Mouse (Mus musculus): ENCODE results near the gene Ahnak2. TPM values are rescaled to one million over a fixed set of nuclear protein-coding genes. Genes with fewer than 3 reads are reported as not detected.
A peak's percentile ranks its signal among the peaks of the same experiment; 100 is the strongest.

The Ahnak2 gene
- polyA plus RNA-seq, 1 experiment from 2014 or later = 0.18 TPM

- Histone ChIP-seq H3K9me3 (replicated peaks) (no peaks in the 10 kb centered on the region), H3K4me3 (replicated peaks) (no peak overlapping the region), H3K27ac (replicated peaks) (no peak overlapping the region), H3K9ac (no peak overlapping the region), H3K4me1 (replicated peaks) (peaks cover 20% of the 10 kb centered on the region), H3K4me2 (no peak overlapping the region), H3K36me3 (replicated peaks) (no peaks in the 10 kb centered on the region), H3K27me3 (peaks cover 89% of the 10 kb centered on the region)
- ATAC-seq (ENCODE audit: insufficient read depth) = no peak
- 54% methylated on average over 4 of the region's 4 CpGs for WGBS (ENCODE audit: insufficient replicate concordance)
Measured at GRCm38 (mm10) chr12:112807796-112808195, 5.3 kb upstream of the Ahnak2 start.

GRCm38 (mm10) chr12:112806044-112806443 is 3.6 kb upstream of the Ahnak2 start:
- WGBS (ENCODE audit: insufficient replicate concordance) = 43% methylated on average over 6 of the region's 6 CpGs
- Histone ChIP-seq H3K4me2 (no peak overlapping the region), H3K4me3 (replicated peaks) (no peak overlapping the region), H3K9me3 (replicated peaks) (no peaks in the 10 kb centered on the region), H3K27ac (replicated peaks) (no peak overlapping the region), H3K27me3 (peaks cover 98% of the 10 kb centered on the region), H3K9ac (no peak overlapping the region), H3K4me1 (replicated peaks) (peaks cover 28% of the 10 kb centered on the region), H3K36me3 (replicated peaks) (no peaks in the 10 kb centered on the region)
- ATAC-seq (ENCODE audit: insufficient read depth) = no peak

- no peak overlapping the region for H3K4me2 ChIP-seq
- no peaks in the 10 kb centered on the region for H3K9me3 ChIP-seq (replicated peaks)
- H3K27me3 ChIP-seq = peaks cover 95% of the 10 kb centered on the region
- WGBS (ENCODE audit: insufficient replicate concordance) = 56% methylated on average over 13 of the region's 13 CpGs
- H3K4me3 ChIP-seq (replicated peaks) = no peak overlapping the region
- H3K4me1 ChIP-seq (replicated peaks) = peaks cover 17% of the 10 kb centered on the region
- no peak overlapping the region for H3K27ac ChIP-seq (replicated peaks)
- ATAC-seq (ENCODE audit: insufficient read depth) = no peak
- H3K9ac ChIP-seq = no peak overlapping the region
- no peaks in the 10 kb centered on the region for H3K36me3 ChIP-seq (replicated peaks)
Measured at GRCm38 (mm10) chr12:112804046-112804445, 1.6 kb upstream of the Ahnak2 start.

- H3K4me3 ChIP-seq (replicated peaks) = no peak overlapping the region
- no peak overlapping the region for H3K27ac ChIP-seq (replicated peaks)
- WGBS (ENCODE audit: insufficient replicate concordance) = 26% methylated on average over 3 of the region's 3 CpGs
- no peak overlapping the region for H3K9ac ChIP-seq
- no peak for ATAC-seq (ENCODE audit: insufficient read depth)
- H3K27me3 ChIP-seq = peaks cover 93% of the 10 kb centered on the region
- no peaks in the 10 kb centered on the region for H3K9me3 ChIP-seq (replicated peaks)
- no peak overlapping the region for H3K4me2 ChIP-seq
- no peaks in the 10 kb centered on the region for H3K36me3 ChIP-seq (replicated peaks)
- peaks cover 8% of the 10 kb centered on the region for H3K4me1 ChIP-seq (replicated peaks)
Measured at GRCm38 (mm10) chr12:112802917-112803316, 460 bp upstream of the Ahnak2 start.

- 0 out of 2 replicates have a peak, but pooled peaks have one; percentile 39 for ATAC-seq (ENCODE audit: insufficient read depth)
- Histone ChIP-seq H3K4me2 (no peak overlapping the region), H3K4me1 (replicated peaks) (peaks cover 8% of the 10 kb centered on the region), H3K9me3 (replicated peaks) (no peaks in the 10 kb centered on the region), H3K27me3 (peaks cover 84% of the 10 kb centered on the region), H3K9ac (no peak overlapping the region), H3K4me3 (replicated peaks) (no peak overlapping the region), H3K36me3 (replicated peaks) (no peaks in the 10 kb centered on the region), H3K27ac (replicated peaks) (no peak overlapping the region)
- 10% methylated on average over 4 of the region's 4 CpGs for WGBS (ENCODE audit: insufficient replicate concordance)
Measured at GRCm38 (mm10) chr12:112800476-112800875, 2.0 kb downstream of the Ahnak2 start.

- no peak overlapping the region for H3K4me3 ChIP-seq (replicated peaks)
- peaks cover 8% of the 10 kb centered on the region for H3K4me1 ChIP-seq (replicated peaks)
- H3K9ac ChIP-seq = no peak overlapping the region
- peaks cover 74% of the 10 kb centered on the region for H3K27me3 ChIP-seq
- ATAC-seq (ENCODE audit: insufficient read depth) = no peak
- no peaks in the 10 kb centered on the region for H3K9me3 ChIP-seq (replicated peaks)
- no peak overlapping the region for H3K27ac ChIP-seq (replicated peaks)
- 60% methylated on average over 10 of the region's 10 CpGs for WGBS (ENCODE audit: insufficient replicate concordance)
- no peaks in the 10 kb centered on the region for H3K36me3 ChIP-seq (replicated peaks)
- no peak overlapping the region for H3K4me2 ChIP-seq
Measured at GRCm38 (mm10) chr12:112799237-112799970, 3.1 kb downstream of the Ahnak2 start.

GRCm38 (mm10) chr12:112798716-112799115 is 3.7 kb downstream of the Ahnak2 start:
- Histone ChIP-seq H3K9me3 (replicated peaks) (no peaks in the 10 kb centered on the region), H3K36me3 (replicated peaks) (no peaks in the 10 kb centered on the region), H3K27ac (replicated peaks) (no peak overlapping the region), H3K4me3 (replicated peaks) (no peak overlapping the region), H3K27me3 (peaks cover 67% of the 10 kb centered on the region), H3K4me2 (no peak overlapping the region), H3K9ac (no peak overlapping the region), H3K4me1 (replicated peaks) (peaks cover 8% of the 10 kb centered on the region)
- no peak for ATAC-seq (ENCODE audit: insufficient read depth)
- 48% methylated on average over 5 of the region's 5 CpGs for WGBS (ENCODE audit: insufficient replicate concordance)

- H3K4me2 ChIP-seq = no peak overlapping the region
- H3K27me3 ChIP-seq = peaks cover 63% of the 10 kb centered on the region
- WGBS (ENCODE audit: insufficient replicate concordance) = 40% methylated on average over 5 of the region's 5 CpGs
- no peak overlapping the region for H3K4me3 ChIP-seq (replicated peaks)
- peaks cover 8% of the 10 kb centered on the region for H3K4me1 ChIP-seq (replicated peaks)
- ATAC-seq (ENCODE audit: insufficient read depth) = no peak
- H3K9me3 ChIP-seq (replicated peaks) = no peaks in the 10 kb centered on the region
- H3K36me3 ChIP-seq (replicated peaks) = no peaks in the 10 kb centered on the region
- no peak overlapping the region for H3K9ac ChIP-seq
- no peak overlapping the region for H3K27ac ChIP-seq (replicated peaks)
Measured at GRCm38 (mm10) chr12:112798332-112798681, 4.2 kb downstream of the Ahnak2 start.

GRCm38 (mm10) chr12:112797672-112798331 is 4.7 kb downstream of the Ahnak2 start:
- Histone ChIP-seq H3K4me1 (replicated peaks) (peaks cover 8% of the 10 kb centered on the region), H3K36me3 (replicated peaks) (no peaks in the 10 kb centered on the region), H3K9me3 (replicated peaks) (no peaks in the 10 kb centered on the region), H3K4me2 (no peak overlapping the region), H3K27ac (replicated peaks) (no peak overlapping the region), H3K9ac (no peak overlapping the region), H3K4me3 (replicated peaks) (no peak overlapping the region), H3K27me3 (peaks cover 58% of the 10 kb centered on the region)
- WGBS (ENCODE audit: insufficient replicate concordance) = 52% methylated on average over 15 of the region's 15 CpGs
- ATAC-seq (ENCODE audit: insufficient read depth) = no peak

- H3K27ac ChIP-seq (replicated peaks) = no peak overlapping the region
- 41% methylated on average over 17 of the region's 17 CpGs for WGBS (ENCODE audit: insufficient replicate concordance)
- H3K4me2 ChIP-seq = no peak overlapping the region
- no peak overlapping the region for H3K4me3 ChIP-seq (replicated peaks)
- H3K4me1 ChIP-seq (replicated peaks) = peaks cover under 1% of the 10 kb centered on the region
- no peak overlapping the region for H3K9ac ChIP-seq
- peaks cover 48% of the 10 kb centered on the region for H3K27me3 ChIP-seq
- H3K36me3 ChIP-seq (replicated peaks) = no peaks in the 10 kb centered on the region
- no peaks in the 10 kb centered on the region for H3K9me3 ChIP-seq (replicated peaks)
- no peak for ATAC-seq (ENCODE audit: insufficient read depth)
Measured at GRCm38 (mm10) chr12:112796551-112797510, 5.6 kb downstream of the Ahnak2 start.

Data from liver, embryonic 15.5 days (tissue).